Mouse (Mus musculus): ENCODE measurements around the gene Gpat3. TPM values are rescaled to one million over a fixed set of nuclear protein-coding genes. Genes with fewer than 3 reads are reported as not detected.

The Gpat3 gene
- polyA plus RNA-seq, 1 experiment, result 0.67 TPM

DNA sequence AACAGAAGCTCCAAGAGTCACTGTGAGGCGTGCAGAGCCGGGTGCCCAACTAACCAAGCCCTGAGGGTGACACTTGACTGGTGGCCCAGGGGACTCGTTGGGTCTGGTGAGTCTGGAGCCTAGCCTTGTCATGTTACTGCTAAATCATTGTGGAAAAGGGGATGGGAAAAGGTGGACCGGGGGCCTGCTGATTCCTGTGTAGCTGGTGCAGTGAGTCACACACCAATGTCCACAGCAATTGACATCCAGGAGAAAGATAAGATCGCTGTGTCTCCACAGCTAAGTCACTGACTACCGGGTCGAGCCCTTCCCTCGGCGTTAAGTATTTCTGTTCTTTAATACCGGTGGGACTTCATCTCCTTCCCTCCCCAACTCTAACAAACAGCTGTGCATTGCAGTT, 29.7 kb downstream of the Gpat3 start:
- no peak overlapping the region for H3K27ac ChIP-seq (ENCODE audit: insufficient read depth, low read depth, low read length)
- no peak for TF ChIP-seq POLR2A (IDR thresholded peaks at IDR 0.05; ENCODE audit: borderline replicate concordance, low read depth, low read length)
- no peak for TF ChIP-seq CTCF (IDR thresholded peaks at IDR 0.05; ENCODE audit: low read depth, low read length)
- no peak overlapping the region for H3K4me3 ChIP-seq (ENCODE audit: insufficient read depth, low read length)
- peaks cover 3% of the 10 kb centered on the region for H3K4me1 ChIP-seq (ENCODE audit: control insufficient read depth, insufficient read depth, low read length)

DNA sequence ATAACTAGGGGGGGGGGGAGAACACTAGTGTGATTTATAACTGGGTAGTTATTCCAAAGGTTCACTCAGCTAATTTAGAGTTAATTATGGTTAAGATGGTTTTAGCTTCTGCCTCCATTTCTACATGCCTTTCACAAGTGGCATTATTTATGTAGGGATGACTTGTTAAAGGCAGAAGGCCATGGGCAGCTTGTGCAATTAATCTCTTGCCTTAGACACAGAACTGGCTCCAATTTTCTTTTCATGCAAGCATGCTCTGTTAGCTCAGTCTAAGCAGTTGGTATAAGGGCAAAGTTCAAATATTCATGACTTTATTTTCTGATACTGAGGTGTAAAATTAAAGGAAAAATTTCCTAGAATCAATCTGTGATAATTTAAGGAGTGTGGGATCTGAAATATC, 31.5 kb downstream of the Gpat3 start:
- H3K27ac ChIP-seq (ENCODE audit: insufficient read depth, low read depth, low read length), result no peak overlapping the region
- H3K4me3 ChIP-seq (ENCODE audit: insufficient read depth, low read length), result no peak overlapping the region
- H3K4me1 ChIP-seq (ENCODE audit: control insufficient read depth, insufficient read depth, low read length), result no peaks in the 10 kb centered on the region
- TF ChIP-seq CTCF (IDR thresholded peaks at IDR 0.05; ENCODE audit: low read depth, low read length), result no peak
- no peak for TF ChIP-seq POLR2A (IDR thresholded peaks at IDR 0.05; ENCODE audit: borderline replicate concordance, low read depth, low read length)

DNA sequence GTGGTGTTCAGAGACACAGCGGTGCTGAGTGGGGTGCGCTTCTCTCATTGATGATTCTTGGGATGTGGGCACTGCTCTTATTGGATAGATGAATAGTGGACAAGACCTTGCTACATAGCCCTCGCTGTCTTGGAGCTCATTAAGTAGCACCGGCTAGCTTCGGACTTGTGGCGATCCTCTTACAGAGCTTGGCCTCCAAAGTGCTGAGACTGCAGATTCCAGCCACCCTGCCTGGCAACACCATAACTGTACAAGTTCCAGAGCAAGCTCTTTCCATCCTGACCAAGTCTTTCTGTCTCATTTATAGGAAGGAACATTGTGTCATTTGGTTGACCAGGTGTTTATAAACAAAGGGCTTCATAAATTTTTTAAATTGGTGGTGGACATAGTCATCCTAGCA, 39.7 kb downstream of the Gpat3 start:
- Histone ChIP-seq H3K27ac (ENCODE audit: insufficient read depth, low read depth, low read length) (no peak overlapping the region), H3K4me3 (ENCODE audit: insufficient read depth, low read length) (no peak overlapping the region), H3K4me1 (ENCODE audit: control insufficient read depth, insufficient read depth, low read length) (no peaks in the 10 kb centered on the region)
- TF ChIP-seq POLR2A (IDR thresholded peaks at IDR 0.05; ENCODE audit: borderline replicate concordance, low read depth, low read length) (no peak), CTCF (IDR thresholded peaks at IDR 0.05; ENCODE audit: low read depth, low read length) (no peak)

DNA sequence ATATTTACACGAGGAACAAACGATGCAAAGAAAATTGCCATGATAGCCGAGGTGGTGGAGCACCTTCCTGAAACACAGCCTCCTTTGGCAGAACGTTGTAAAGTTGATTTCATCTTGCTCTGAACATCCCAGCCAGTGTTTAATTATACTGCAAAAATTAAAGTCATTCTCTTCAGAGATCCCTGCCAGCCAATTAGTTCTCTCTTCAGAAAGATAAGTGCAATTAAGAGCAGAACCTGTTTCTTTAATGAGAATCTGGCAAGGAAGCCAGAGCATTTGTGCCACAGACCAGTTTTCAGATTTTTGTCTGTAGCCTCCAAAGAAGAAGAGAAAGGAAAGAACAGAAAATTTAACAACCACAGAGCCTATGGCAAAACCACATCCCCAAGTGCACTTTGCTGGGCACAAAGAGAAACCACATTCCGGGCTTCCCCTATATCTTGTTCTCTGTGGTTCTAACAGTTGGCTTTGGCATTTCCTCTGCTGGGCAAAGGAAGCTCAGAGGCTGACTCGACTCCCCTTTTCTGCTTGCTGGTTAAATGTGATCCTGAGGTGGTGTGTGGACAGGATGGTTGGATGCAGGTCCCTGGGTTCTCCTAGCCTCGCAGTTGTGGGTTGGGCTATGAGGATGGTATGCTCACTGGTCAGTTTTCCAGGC, 40.9 kb downstream of the Gpat3 start:
- Histone ChIP-seq H3K4me3 (ENCODE audit: insufficient read depth, low read length) (no peak overlapping the region), H3K4me1 (ENCODE audit: control insufficient read depth, insufficient read depth, low read length) (no peaks in the 10 kb centered on the region), H3K27ac (ENCODE audit: insufficient read depth, low read depth, low read length) (no peak overlapping the region)
- TF ChIP-seq POLR2A (IDR thresholded peaks at IDR 0.05; ENCODE audit: borderline replicate concordance, low read depth, low read length), result no peak
- no peak for TF ChIP-seq CTCF (IDR thresholded peaks at IDR 0.05; ENCODE audit: low read depth, low read length)

DNA sequence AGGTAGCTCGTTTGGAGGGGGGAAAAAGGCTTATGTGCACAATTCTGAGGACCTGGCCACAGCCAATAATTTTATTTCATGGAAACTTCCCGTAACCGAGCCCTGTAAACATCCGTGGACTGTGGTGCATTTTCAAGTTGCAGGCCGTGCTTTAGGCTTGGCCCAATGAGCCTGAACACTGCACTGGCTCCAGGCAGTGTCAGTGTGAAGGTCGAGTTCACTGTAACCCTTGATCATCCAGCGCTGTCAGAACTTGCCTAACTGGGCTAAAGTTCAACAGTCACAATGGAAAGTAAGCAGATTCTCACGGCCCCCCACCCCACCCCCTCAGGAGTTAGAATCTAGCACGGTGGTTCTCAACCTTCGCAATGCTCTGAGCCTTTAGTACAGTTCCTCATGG, 50.7 kb downstream of the Gpat3 start:
- TF ChIP-seq POLR2A (IDR thresholded peaks at IDR 0.05; ENCODE audit: borderline replicate concordance, low read depth, low read length), result no peak
- TF ChIP-seq CTCF (IDR thresholded peaks at IDR 0.05; ENCODE audit: low read depth, low read length), result no peak

DNA sequence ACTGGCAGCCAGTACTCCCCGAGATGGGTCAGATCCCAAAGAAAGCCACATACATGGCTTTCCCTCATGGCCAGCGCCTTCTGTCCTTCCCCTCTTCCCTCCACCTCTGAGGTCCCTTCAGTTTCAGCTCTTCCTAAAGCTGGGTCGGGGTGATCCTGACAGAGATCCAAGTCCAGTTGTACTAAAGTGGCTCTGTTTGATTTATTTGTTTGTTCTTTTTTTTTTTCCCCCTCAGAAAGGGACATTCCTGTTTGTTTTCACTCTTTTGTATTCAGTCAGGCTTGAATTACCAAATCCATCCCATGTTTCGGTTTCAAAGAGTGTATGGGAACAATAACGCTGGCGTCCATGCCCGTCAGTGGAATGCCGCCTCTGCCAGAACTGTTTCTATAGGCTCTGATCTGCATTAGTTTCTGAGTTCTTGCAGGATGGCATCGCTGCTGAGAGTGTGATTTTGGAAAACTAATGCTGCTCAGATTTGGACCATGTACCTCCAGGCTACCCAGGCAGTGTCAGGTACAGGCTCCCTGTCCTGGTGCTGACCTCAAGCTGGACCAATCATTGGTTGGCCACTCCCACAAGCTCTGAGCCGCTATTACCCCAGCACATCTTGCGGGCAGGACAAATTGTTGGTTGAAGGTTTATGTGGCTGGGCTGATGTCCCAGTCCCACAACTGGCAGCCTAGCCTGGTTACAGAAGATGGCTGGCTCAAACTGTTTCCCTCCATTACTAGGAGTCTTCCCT, 54.4 kb downstream of the Gpat3 start:
- TF ChIP-seq CTCF (IDR thresholded peaks at IDR 0.05; ENCODE audit: low read depth, low read length) (no peak), POLR2A (IDR thresholded peaks at IDR 0.05; ENCODE audit: borderline replicate concordance, low read depth, low read length) (no peak)
- no peak overlapping the region for H3K4me3 ChIP-seq (ENCODE audit: insufficient read depth, low read length)
- H3K27ac ChIP-seq (ENCODE audit: insufficient read depth, low read depth, low read length), result no peak overlapping the region
- H3K4me1 ChIP-seq (ENCODE audit: control insufficient read depth, insufficient read depth, low read length), result no peaks in the 10 kb centered on the region

More for the DNA sequence above, 50.7 kb downstream of the Gpat3 start:
- no peaks in the 10 kb centered on the region for H3K4me1 ChIP-seq (ENCODE audit: control insufficient read depth, insufficient read depth, low read length)
- H3K4me3 ChIP-seq (ENCODE audit: insufficient read depth, low read length), result no peak overlapping the region
- no peak overlapping the region for H3K27ac ChIP-seq (ENCODE audit: insufficient read depth, low read depth, low read length)

DNA sequence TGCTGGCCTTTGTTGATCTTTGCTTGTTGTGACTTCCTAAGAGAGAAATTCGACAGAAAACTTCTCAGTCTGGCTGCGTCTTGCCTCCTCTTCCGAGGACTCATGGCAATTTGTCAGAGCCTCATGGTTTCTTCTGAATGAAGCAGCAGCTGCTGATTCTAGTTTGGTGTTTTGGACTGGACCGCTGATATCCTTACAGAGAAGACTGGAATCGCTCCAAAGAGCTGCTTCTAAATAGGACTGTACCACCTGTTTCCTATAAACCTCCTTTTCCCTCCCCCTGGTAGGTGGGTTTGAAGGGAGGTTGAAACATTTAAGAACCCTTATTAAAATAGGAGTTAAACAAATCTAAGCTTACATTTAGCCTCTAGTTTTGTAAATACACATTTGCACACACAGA, 55.5 kb downstream of the Gpat3 start:
- TF ChIP-seq CTCF (IDR thresholded peaks at IDR 0.05; ENCODE audit: low read depth, low read length), result no peak
- no peak for TF ChIP-seq POLR2A (IDR thresholded peaks at IDR 0.05; ENCODE audit: borderline replicate concordance, low read depth, low read length)
- Histone ChIP-seq H3K27ac (ENCODE audit: insufficient read depth, low read depth, low read length) (no peak overlapping the region), H3K4me3 (ENCODE audit: insufficient read depth, low read length) (no peak overlapping the region), H3K4me1 (ENCODE audit: control insufficient read depth, insufficient read depth, low read length) (no peaks in the 10 kb centered on the region)

DNA sequence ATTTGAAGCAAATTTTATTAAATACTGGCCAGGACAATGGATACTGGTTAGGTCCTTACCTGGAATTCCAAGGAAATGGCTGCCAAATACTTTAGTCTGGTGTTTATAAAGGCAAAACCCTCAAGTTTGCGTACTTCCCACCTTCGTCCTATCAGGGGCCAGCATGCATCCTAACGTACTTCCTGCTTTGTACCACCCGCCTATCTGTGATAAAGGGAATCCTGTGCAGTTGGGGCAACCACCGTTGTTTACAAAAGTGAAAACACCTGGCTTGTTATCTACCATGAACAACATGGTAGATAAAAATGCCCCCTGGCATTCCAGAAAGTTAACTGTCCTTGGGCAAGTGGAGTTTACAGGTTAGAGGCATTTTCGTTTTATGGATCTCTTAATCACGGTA, 63.0 kb downstream of the Gpat3 start:
- Histone ChIP-seq H3K4me1 (ENCODE audit: control insufficient read depth, insufficient read depth, low read length) (peaks cover 4% of the 10 kb centered on the region; the same call in 1 of the 2 replicates), H3K4me3 (ENCODE audit: insufficient read depth, low read length) (no peak overlapping the region), H3K27ac (ENCODE audit: insufficient read depth, low read depth, low read length) (no peak overlapping the region)
- no peak for TF ChIP-seq POLR2A (IDR thresholded peaks at IDR 0.05; ENCODE audit: borderline replicate concordance, low read depth, low read length)
- TF ChIP-seq CTCF (IDR thresholded peaks at IDR 0.05; ENCODE audit: low read depth, low read length), result no peak

DNA sequence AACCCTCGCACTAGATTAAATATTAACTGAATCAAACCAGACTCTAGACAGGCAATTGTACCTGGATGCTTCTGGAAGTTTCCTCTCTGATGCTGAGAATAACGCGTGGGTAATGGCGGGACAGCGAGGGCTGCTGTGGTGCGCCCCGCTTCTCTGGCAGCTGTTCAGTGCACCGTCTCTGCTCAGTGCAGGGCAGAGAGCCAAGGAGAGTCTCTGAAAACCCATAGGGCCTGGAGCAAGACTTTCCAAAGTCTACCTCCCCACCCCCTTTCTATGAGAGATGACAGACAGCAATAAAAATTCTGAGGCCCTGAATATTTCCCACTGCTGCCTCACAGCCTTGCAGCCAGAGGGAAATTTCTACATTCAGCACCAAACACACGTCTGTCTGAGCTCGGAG, 63.4 kb downstream of the Gpat3 start:
- TF ChIP-seq CTCF (IDR thresholded peaks at IDR 0.05; ENCODE audit: low read depth, low read length), result no peak
- TF ChIP-seq POLR2A (IDR thresholded peaks at IDR 0.05; ENCODE audit: borderline replicate concordance, low read depth, low read length), result no peak
- no peak overlapping the region for H3K4me3 ChIP-seq (ENCODE audit: insufficient read depth, low read length)
- no peak overlapping the region for H3K27ac ChIP-seq (ENCODE audit: insufficient read depth, low read depth, low read length)
- peaks cover 4% of the 10 kb centered on the region; the same call in 1 of the 2 replicates for H3K4me1 ChIP-seq (ENCODE audit: control insufficient read depth, insufficient read depth, low read length)

DNA sequence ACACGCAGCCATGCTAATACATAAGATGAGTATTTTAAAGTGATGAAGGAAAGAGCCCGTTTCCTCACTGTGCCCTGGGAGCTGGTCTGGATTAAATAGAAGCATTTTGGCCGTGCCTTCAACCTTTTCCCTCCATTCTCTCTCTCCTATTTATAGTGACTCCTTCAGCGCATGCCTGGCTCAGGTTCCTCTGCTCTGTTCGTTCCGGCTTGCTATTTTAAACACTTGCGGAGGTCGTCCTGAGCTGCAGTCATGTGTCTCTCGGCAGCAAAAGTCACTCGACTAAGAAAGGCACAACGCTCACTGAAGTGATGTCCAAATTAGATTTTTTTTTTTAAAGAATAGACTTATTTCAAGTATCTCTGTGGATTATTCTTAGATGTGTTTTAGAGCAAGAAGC, 64.2 kb downstream of the Gpat3 start:
- Histone ChIP-seq H3K27ac (ENCODE audit: insufficient read depth, low read depth, low read length) (no peak overlapping the region), H3K4me3 (ENCODE audit: insufficient read depth, low read length) (no peak overlapping the region), H3K4me1 (ENCODE audit: control insufficient read depth, insufficient read depth, low read length) (peaks cover 4% of the 10 kb centered on the region; the same call in 1 of the 2 replicates)
- TF ChIP-seq POLR2A (IDR thresholded peaks at IDR 0.05; ENCODE audit: borderline replicate concordance, low read depth, low read length) (no peak), CTCF (IDR thresholded peaks at IDR 0.05; ENCODE audit: low read depth, low read length) (no peak)
